Mouse (Mus musculus): ENCODE results near the gene Mettl1. TPM values are rescaled to one million over a fixed set of nuclear protein-coding genes. Genes with fewer than 3 reads are reported as not detected.

Gene Mettl1
- polyA plus RNA-seq, 1 experiment from 2014 or later = 34.9 TPM

- Histone ChIP-seq H3K4me2 (replicated peaks) (no peak overlapping the region), H3K9ac (no peak overlapping the region), H3K27me3 (no peaks in the 10 kb centered on the region), H3K4me3 (no peak overlapping the region), H3K36me3 (peaks cover 14% of the 10 kb centered on the region), H3K27ac (no peak overlapping the region), H3K4me1 (no peaks in the 10 kb centered on the region), H3K9me3 (replicated peaks) (no peaks in the 10 kb centered on the region)
- 74% methylated on average over 16 of the region's 16 CpGs for WGBS
- ATAC-seq (ENCODE audit: low FRiP score) = no peak
Observed at GRCm38 (mm10) chr10:127018422-127018821, 22.8 kb upstream of the Mettl1 start.

DNA sequence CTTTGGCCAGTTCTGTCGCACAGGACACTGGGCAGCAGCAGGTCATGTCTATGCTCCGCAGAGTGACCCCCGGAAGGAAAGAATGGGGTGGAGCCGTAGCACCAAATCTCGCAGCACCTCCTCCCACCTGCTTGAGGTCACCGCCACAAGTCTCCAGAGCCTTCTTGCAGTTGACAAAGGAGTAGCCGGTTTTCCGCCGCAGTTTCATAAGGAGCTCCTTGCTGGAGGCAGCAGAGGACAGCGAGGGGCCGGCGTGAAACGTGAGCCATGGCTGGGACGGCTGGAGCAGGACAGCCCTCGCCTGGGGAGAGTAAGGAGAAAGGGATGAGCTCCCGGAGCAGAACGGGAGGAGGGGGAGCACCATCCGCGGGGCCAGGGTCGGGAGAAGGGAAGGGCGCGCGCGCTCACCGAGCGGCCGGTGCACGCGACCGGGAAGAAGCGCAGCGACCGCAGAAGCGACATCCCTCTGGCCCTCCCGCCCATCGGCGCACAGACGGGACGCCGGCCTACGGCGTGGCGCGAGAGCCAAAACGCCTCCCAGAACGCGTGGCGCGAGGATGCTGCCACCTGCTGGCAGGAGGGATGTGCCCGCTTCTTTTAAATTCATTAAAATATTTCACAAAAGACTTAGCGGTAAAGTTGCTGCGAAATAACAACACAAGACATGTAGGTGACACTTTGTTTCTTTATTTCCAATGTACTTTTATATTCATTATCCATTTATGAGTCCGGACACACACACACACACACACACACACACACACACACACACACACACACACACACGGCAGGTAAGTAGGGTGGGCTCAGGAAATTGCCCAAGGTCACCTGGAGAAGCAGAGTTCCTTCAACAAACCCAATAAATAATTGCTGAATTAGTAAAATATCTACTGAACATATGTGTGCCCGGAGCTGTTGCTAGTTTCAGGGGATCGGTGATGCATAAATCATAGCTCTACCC, 10.6 kb upstream of the Mettl1 start, which contains the start of gene Tsfm:
Gene Tsfm (minus strand): TSS at position 505 of the 961 bp plus-strand sequence.
- Histone ChIP-seq H3K4me1 (peaks cover 8% of the 10 kb centered on the region), H3K9me3 (replicated peaks) (no peaks in the 10 kb centered on the region), H3K36me3 (peaks cover 33% of the 10 kb centered on the region), H3K4me2 (replicated peaks) (peak within 1 kb of the TSS; percentile 91), H3K27me3 (no peaks in the 10 kb centered on the region), H3K9ac (peak within 1 kb of the TSS; percentile 89), H3K4me3 (peak within 1 kb of the TSS; percentile 83), H3K27ac (peak within 1 kb of the TSS; percentile 64)
- ATAC-seq (ENCODE audit: low FRiP score) = peak; percentile 87
- WGBS = 5% methylated on average over 56 of the region's 56 CpGs

- peaks cover 8% of the 10 kb centered on the region for H3K4me1 ChIP-seq
- ATAC-seq (ENCODE audit: low FRiP score) = no peak
- H3K4me2 ChIP-seq (replicated peaks) = no peak overlapping the region
- H3K27me3 ChIP-seq = no peaks in the 10 kb centered on the region
- H3K4me3 ChIP-seq = no peak overlapping the region
- H3K9me3 ChIP-seq (replicated peaks) = no peaks in the 10 kb centered on the region
- WGBS = 87% methylated on average over 8 of the region's 8 CpGs
- H3K27ac ChIP-seq = no peak overlapping the region
- no peak overlapping the region for H3K9ac ChIP-seq
- peaks cover 6% of the 10 kb centered on the region for H3K36me3 ChIP-seq
Observed at GRCm38 (mm10) chr10:127033301-127033741, 7.9 kb upstream of the Mettl1 start.

- H3K27me3 ChIP-seq = peaks cover 11% of the 10 kb centered on the region
- no peak overlapping the region for H3K4me3 ChIP-seq
- H3K9ac ChIP-seq = no peak overlapping the region
- ATAC-seq (ENCODE audit: low FRiP score) = no peak
- no peak overlapping the region for H3K27ac ChIP-seq
- no peak overlapping the region for H3K4me2 ChIP-seq (replicated peaks)
- H3K4me1 ChIP-seq = peaks cover 4% of the 10 kb centered on the region; the same call in 1 of the 2 replicates
- H3K36me3 ChIP-seq = no peaks in the 10 kb centered on the region
- 84% methylated on average over 12 of the region's 12 CpGs for WGBS
- no peaks in the 10 kb centered on the region for H3K9me3 ChIP-seq (replicated peaks)
Observed at GRCm38 (mm10) chr10:127036273-127036672, 4.9 kb upstream of the Mettl1 start.

DNA sequence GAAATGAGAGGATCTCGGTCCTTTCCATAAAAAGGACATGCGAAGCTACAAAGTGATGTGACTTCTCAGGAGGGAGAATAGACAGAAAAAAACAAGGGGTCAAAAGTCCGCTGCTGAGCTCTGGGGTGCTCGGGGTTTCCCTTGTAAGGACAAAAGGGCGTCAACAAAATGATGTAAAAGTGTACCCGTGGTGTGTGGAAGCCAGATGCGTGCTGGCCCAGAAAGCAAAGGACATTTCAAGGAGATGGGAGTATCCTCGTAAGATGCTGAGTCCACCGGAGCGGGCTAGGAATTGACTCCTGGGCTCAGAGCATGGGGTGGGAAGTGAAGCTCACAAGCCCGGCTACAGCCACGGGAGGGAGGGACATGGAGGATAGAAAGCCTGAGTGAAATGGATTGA, 3.6 kb upstream of the Mettl1 start:
- Histone ChIP-seq H3K4me1 (peaks cover 9% of the 10 kb centered on the region), H3K27me3 (peaks cover 11% of the 10 kb centered on the region), H3K9me3 (replicated peaks) (no peaks in the 10 kb centered on the region), H3K4me3 (no peak overlapping the region), H3K4me2 (replicated peaks) (no peak overlapping the region), H3K36me3 (no peaks in the 10 kb centered on the region), H3K27ac (no peak overlapping the region), H3K9ac (no peak overlapping the region)
- no peak for ATAC-seq (ENCODE audit: low FRiP score)
- WGBS = 67% methylated on average over 12 of the region's 12 CpGs

GRCm38 (mm10) chr10:127040569-127041214, 522 bp upstream of the Mettl1 start:
- Histone ChIP-seq H3K9ac (peak overlapping the region; percentile 69), H3K36me3 (0 out of 2 replicates have a peak, but pooled peaks cover 5% of the 10 kb centered on the region), H3K27ac (no peak overlapping the region), H3K27me3 (peaks cover 11% of the 10 kb centered on the region), H3K4me3 (peak overlapping the region; percentile 76), H3K4me2 (replicated peaks) (peak overlapping the region; percentile 98), H3K9me3 (replicated peaks) (no peaks in the 10 kb centered on the region), H3K4me1 (peaks cover 11% of the 10 kb centered on the region)
- WGBS = 2% methylated on average over 20 of the region's 20 CpGs
- ATAC-seq (ENCODE audit: low FRiP score) = no peak; the same call in 1 of the 2 replicates

DNA sequence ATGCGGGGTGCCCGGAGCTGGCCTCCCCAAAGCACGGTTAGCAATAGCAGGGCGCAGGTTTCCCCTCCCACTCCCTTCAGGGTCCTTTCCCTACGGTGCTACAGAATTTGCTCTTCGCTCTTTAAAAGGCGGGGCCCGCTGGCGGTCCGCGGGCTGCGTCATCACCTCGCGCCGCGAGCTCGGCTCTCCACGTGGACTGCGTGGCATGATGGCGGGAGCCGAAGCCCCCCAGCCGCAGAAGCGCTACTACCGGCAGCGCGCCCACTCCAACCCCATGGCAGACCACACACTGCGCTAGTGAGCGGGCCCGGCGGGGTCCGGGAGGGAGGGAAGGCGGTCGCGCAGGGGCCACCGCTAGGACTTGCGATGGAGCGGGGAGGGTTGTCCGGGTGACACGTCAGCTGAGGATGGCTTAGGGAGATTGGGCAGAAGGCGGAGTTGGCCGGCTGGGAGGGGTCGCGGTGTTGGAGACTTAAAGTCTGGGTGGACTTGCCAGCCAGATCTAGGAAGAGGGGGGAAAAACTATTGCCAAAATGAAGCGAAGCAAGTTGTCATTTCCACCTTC, 642 bp downstream of the Mettl1 start:
- 0 out of 2 replicates have a peak, but pooled peaks cover 5% of the 10 kb centered on the region for H3K36me3 ChIP-seq
- peak overlapping the region; percentile 98 for H3K4me2 ChIP-seq (replicated peaks)
- WGBS = under 1% methylated on average over 37 of the region's 44 CpGs
- peaks cover 11% of the 10 kb centered on the region for H3K27me3 ChIP-seq
- H3K27ac ChIP-seq = no peak overlapping the region
- peak overlapping the region; percentile 76 for H3K4me3 ChIP-seq
- H3K4me1 ChIP-seq = peaks cover 11% of the 10 kb centered on the region
- ATAC-seq (ENCODE audit: low FRiP score) = peak; percentile 90
- peak overlapping the region; percentile 69 for H3K9ac ChIP-seq
- no peaks in the 10 kb centered on the region for H3K9me3 ChIP-seq (replicated peaks)

DNA sequence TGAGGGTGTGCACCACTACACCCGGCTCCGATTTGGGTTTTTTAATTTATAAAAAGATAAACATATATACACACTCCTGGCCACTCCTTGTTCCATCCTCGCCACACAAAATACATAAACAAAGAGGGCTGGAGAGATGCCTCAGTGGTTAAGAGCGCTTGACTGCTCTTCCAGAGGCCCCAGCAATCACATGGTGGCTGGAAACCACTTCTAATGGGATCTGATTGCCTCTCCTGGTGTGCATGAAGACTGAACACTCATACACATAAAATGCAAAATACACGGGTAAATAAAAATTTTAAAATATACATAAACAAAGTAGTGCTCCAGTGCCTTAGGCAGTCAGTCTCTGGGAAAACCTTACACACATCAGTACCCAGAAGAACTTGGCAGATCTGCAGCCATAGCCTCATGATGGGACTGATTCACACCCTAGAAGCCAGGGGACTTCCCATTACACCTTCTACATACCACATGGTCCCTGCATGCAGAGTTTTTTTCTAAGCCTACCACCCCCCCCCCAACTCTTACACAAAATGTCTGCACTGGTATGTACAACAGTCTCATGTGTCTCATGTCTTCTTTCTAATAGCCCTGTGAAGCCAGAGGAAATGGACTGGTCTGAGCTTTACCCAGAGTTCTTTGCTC, 1.4 kb downstream of the Mettl1 start:
- H3K9me3 ChIP-seq (replicated peaks) = no peaks in the 10 kb centered on the region
- 0 out of 2 replicates have a peak, but pooled peaks cover 5% of the 10 kb centered on the region for H3K36me3 ChIP-seq
- H3K4me1 ChIP-seq = peaks cover 11% of the 10 kb centered on the region
- ATAC-seq (ENCODE audit: low FRiP score) = no peak
- peak overlapping the region; percentile 98 for H3K4me2 ChIP-seq (replicated peaks)
- peak overlapping the region; percentile 76 for H3K4me3 ChIP-seq
- H3K9ac ChIP-seq = peak overlapping the region; percentile 69
- peaks cover 13% of the 10 kb centered on the region for H3K27me3 ChIP-seq
- H3K27ac ChIP-seq = no peak overlapping the region
- WGBS = 19% methylated on average over 5 of the region's 5 CpGs

DNA sequence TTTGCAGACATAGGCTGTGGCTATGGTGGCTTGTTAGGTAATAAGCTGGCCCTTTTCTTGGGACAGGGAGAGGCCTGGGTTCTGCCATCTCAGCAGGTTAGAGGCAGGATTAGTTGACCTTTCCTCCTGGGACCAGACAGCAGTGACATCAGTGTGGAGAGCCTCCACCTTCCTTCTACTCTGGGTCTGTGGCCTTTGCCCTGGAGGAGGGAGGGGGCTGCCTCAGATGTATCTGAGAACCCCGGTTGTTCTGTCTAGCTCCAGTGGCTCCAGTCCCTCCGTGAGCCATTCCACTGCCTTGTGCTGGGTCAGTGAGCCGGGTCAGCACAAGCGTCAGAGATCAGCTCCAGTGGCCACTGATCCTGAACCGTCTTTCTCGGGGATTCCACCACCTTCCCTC, 2.0 kb downstream of the Mettl1 start:
- no peaks in the 10 kb centered on the region for H3K9me3 ChIP-seq (replicated peaks)
- H3K27me3 ChIP-seq = peaks cover 19% of the 10 kb centered on the region
- H3K4me3 ChIP-seq = no peak overlapping the region
- ATAC-seq (ENCODE audit: low FRiP score) = no peak
- WGBS = 86% methylated on average over 6 of the region's 6 CpGs
- no peak overlapping the region for H3K9ac ChIP-seq
- no peak overlapping the region for H3K27ac ChIP-seq
- H3K4me2 ChIP-seq (replicated peaks) = no peak overlapping the region
- 0 out of 2 replicates have a peak, but pooled peaks cover 5% of the 10 kb centered on the region for H3K36me3 ChIP-seq
- peaks cover 11% of the 10 kb centered on the region for H3K4me1 ChIP-seq

GRCm38 (mm10) chr10:127047954-127048353, 6.7 kb downstream of the Mettl1 start, which contains the start of gene Cyp27b1:
Cyp27b1 (plus strand) TSS chr10:127048250.
- WGBS = 46% methylated on average over 5 of the region's 5 CpGs
- 0 out of 2 replicates have a peak, but pooled peaks cover 6% of the 10 kb centered on the region for H3K36me3 ChIP-seq
- peaks cover 12% of the 10 kb centered on the region; the same call in 1 of the 2 replicates for H3K4me1 ChIP-seq
- H3K4me2 ChIP-seq (replicated peaks) = peak within 1 kb of the TSS; percentile 6; the same call in 1 of the 2 replicates
- H3K4me3 ChIP-seq = 0 out of 2 replicates have a peak within 1 kb of the TSS, but pooled peaks have one; percentile 7
- no peak for ATAC-seq (ENCODE audit: low FRiP score)
- H3K9me3 ChIP-seq (replicated peaks) = no peaks in the 10 kb centered on the region
- no peak within 1 kb of the TSS for H3K27ac ChIP-seq
- H3K27me3 ChIP-seq = peaks cover 53% of the 10 kb centered on the region
- H3K9ac ChIP-seq = no peak within 1 kb of the TSS

DNA sequence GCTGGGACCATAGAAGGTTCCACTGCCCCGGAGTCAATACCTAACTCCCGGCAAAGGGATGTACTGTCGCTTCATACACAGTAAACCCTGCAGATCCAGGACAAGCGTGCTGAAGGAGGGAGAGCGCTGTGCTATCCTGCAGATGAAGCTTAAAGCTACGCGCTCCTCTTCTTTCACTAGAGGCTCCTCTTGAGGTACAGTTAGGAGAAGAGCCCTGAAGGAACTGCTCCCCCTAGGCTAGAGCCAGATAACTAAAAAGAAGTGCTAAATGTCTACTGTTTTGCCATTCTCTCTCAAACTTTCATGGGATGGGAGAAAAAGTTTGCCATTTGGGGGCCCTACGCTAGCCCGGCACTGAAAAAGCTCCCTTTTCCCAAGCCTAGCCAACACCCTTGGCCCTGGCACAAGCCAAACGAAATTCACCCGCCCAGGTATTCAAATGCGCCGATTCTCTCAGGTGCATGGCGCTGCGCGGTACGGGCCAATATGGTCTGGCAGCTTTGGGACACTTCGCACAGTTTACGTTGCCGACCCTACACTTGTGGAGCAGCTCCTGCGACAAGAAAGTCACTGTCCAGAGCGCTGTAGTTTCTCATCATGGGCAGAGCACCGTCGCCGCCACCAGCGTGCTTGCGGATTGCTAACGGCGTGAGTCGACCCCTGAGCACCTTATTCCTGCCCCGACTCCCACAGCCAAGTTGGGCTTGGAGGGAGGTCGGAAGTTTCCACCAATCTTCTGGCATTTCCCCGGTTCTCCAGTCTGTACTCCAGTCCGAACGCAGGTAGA, 7.6 kb downstream of the Mettl1 start:
- Histone ChIP-seq H3K27me3 (peaks cover 53% of the 10 kb centered on the region), H3K9me3 (replicated peaks) (no peaks in the 10 kb centered on the region), H3K4me1 (peaks cover 12% of the 10 kb centered on the region; the same call in 1 of the 2 replicates), H3K4me2 (replicated peaks) (peak overlapping the region; percentile 6; the same call in 1 of the 2 replicates), H3K4me3 (peak overlapping the region; percentile 7; the same call in 1 of the 2 replicates), H3K27ac (no peak overlapping the region), H3K9ac (no peak overlapping the region), H3K36me3 (peaks cover 13% of the 10 kb centered on the region; the same call in 1 of the 2 replicates)
- WGBS = 5% methylated on average over 35 of the region's 35 CpGs
- no peak for ATAC-seq (ENCODE audit: low FRiP score)

All from hindbrain, embryonic 12.5 days (tissue).